ENCODE assay signal across 13 mouse cellular contexts in the genomic region with DNA sequence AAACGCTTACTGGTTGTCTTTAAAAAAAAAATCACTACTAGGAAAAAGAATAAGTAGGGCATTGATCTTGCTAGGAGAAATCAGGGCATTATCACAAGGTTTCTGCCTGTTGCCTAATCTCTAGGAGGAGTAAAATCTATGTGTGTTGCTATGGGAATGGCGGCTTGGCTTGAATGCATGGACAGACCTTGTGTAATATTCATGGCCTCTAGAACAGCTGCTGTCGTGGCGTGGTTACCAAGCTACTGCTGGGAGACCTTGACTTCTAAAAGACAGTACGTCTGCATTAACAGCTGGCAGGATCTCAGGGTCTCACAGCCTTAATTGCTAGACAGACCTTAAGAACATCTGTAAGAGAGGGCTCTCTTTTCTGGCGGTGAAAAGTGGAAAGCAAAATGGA.
DNase-seq lines count a peak whose midpoint lies in the region; ATAC-seq and TF ChIP-seq lines count a peak whose summit lies in the region.
"Had no signal": no experiment of that assay in that cellular context is flagged by ENCODE, and none has a peak within 500 bp of the region (broad histone marks: within the 10 kb centered on the region; RNA-seq: fewer than 3 reads in every experiment).

No protein-coding gene starts in this region.

- H3K4me1 ChIP-seq in lung, postnatal 0 days (ENCODE audit: insufficient read depth, low read depth, low read length), result no peaks in the 10 kb centered on the region; the same call in 1 of the 2 replicates
- peaks cover 2% of the 10 kb centered on the region; the same call in 1 of the 2 replicates for H3K4me1 ChIP-seq in cortical plate, adult 2 months (ENCODE audit: control insufficient read depth, insufficient read depth, low read length)
- peaks cover 29% of the 10 kb centered on the region for H3K4me1 ChIP-seq in neural tube, embryonic 15.5 days

- no peak overlapping the region for H3K4me3 ChIP-seq in lung, postnatal 0 days (ENCODE audit: low read depth, low read length)
- peak overlapping the region; percentile 60; the same call in 1 of the 2 replicates for H3K4me3 ChIP-seq in cortical plate, adult 2 months (ENCODE audit: insufficient read depth, low read length)
- peak overlapping the region; percentile 40 for H3K4me3 ChIP-seq in neural tube, embryonic 15.5 days (replicated peaks)
- H3K4me3 ChIP-seq: myocyte had no signal

- no peak overlapping the region for H3K9ac ChIP-seq in lung, postnatal 0 days (replicated peaks; ENCODE audit: low read depth)
- H3K9ac ChIP-seq in neural tube, embryonic 15.5 days (replicated peaks), result no peak overlapping the region

- no peaks in the 10 kb centered on the region for H3K36me3 ChIP-seq in lung, postnatal 0 days (ENCODE audit: insufficient read depth, low read length)
- H3K36me3 ChIP-seq in neural tube, embryonic 15.5 days, result no peaks in the 10 kb centered on the region

- H3K27ac ChIP-seq in lung, postnatal 0 days (ENCODE audit: low read length), result no peak overlapping the region
- no peak overlapping the region for H3K27ac ChIP-seq in cortical plate, adult 2 months (ENCODE audit: insufficient read depth, low read length)
- H3K27ac ChIP-seq in neural tube, embryonic 15.5 days (replicated peaks), result peak overlapping the region; percentile 23; the same call in 1 of the 2 replicates

- H3K27me3 ChIP-seq in lung, postnatal 0 days (replicated peaks; ENCODE audit: insufficient read depth, low read length), result no peaks in the 10 kb centered on the region
- no peaks in the 10 kb centered on the region for H3K27me3 ChIP-seq in neural tube, embryonic 15.5 days (replicated peaks)

- DNase-seq in lung, postnatal 0 days (ENCODE audit: low spot score), result peak; percentile 52
- DNase-seq in lung, postnatal 14 days, result no peak
- peak; percentile 41 for DNase-seq in mesoderm, embryonic 11.5 days (ENCODE audit: low read depth, low spot score)
- DNase-seq in gastrocnemius, adult 18-20 months (ENCODE audit: low spot score), result no peak
- no peak for DNase-seq in layer of hippocampus, postnatal 10 days (ENCODE audit: low spot score in 2 of 2)
- no peak for DNase-seq in spleen, postnatal 36 days (ENCODE audit: low spot score in 2 of 2)
- DNase-seq: cerebellum, adult 2 months; gastrocnemius, postnatal 25 days; heart, postnatal 36 days; kidney, postnatal 10 days had no signal

- no peak for TF ChIP-seq EP300 in lung, postnatal 0 days (IDR thresholded peaks at IDR 0.05)

- H3K4me2 ChIP-seq in lung, postnatal 0 days (replicated peaks; ENCODE audit: low read depth, low read length), result no peak overlapping the region
- peak overlapping the region; percentile 60 for H3K4me2 ChIP-seq in neural tube, embryonic 15.5 days

- no peaks in the 10 kb centered on the region for H3K9me3 ChIP-seq in lung, postnatal 0 days (ENCODE audit: low read length)
- H3K9me3 ChIP-seq in neural tube, embryonic 15.5 days (replicated peaks), result no peaks in the 10 kb centered on the region

- peak; percentile 58 for ATAC-seq in lung, postnatal 0 days
- ATAC-seq in neural tube, embryonic 15.5 days (ENCODE audit: low FRiP score), result peak; percentile 46

- 64% methylated on average over 6 of the region's 6 CpGs for WGBS in lung, postnatal 0 days
- 36% methylated on average over 6 of the region's 6 CpGs for WGBS in neural tube, embryonic 15.5 days

- no peak for TF ChIP-seq CTCF in lung, postnatal 0 days (IDR thresholded peaks at IDR 0.05)
- TF ChIP-seq CTCF in cortical plate, adult 2 months (IDR thresholded peaks at IDR 0.05; ENCODE audit: extremely low read depth, insufficient read depth, low read length), result no peak

- no peak for TF ChIP-seq POLR2A in cortical plate, adult 2 months (IDR thresholded peaks at IDR 0.05; ENCODE audit: extremely low read depth, insufficient read depth, low read length)

Comparison
In these comparisons a context has a peak if more than half of its experiments do, and no peak if none do; other contexts are left out.
1. DNase-seq: peak in lung, postnatal 0 days (single experiment) and mesoderm, embryonic 11.5 days (single experiment); none in lung, postnatal 14 days (single experiment), gastrocnemius, adult 18-20 months (single experiment), layer of hippocampus, postnatal 10 days (0 of 2) and spleen, postnatal 36 days (0 of 2).